Mouse (Mus musculus): Measurements from ENCODE around the gene Chuk. TPM values are rescaled to one million over a fixed set of nuclear protein-coding genes. Genes with fewer than 3 reads are reported as not detected.

Gene Chuk
- polyA plus RNA-seq, 1 experiment from 2014 or later: 54.6 TPM

DNA sequence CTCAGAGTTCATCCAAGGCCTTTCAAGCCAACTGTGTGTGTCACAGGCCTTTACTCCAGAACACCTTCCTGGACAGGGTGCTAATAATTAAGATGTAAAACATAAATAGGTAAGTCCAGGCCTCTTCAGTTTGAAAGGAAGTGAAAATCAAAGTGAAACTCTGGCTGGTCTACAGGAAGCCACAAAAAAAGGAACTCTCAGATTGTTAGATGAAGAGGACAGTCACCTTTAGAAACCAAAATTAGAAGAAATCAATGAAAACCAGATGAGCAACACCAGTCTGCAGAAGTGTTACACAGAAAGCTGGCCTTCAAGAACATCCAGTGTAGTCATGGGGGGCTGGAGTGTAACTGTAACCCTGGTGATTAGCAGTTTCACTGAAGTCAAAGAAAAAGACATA lies 10.5 kb upstream of the Chuk start:
- H3K27me3 ChIP-seq (ENCODE audit: control insufficient read depth, insufficient read depth, low read length): no peaks in the 10 kb centered on the region
- H3K9me3 ChIP-seq (ENCODE audit: control insufficient read depth, low read length): no peaks in the 10 kb centered on the region
- ATAC-seq (ENCODE audit: low FRiP score, low TSS enrichment): no peak
- H3K4me2 ChIP-seq (replicated peaks; ENCODE audit: low read depth, low read length): no peak overlapping the region
- no peak overlapping the region for H3K4me3 ChIP-seq (ENCODE audit: low read length)
- H3K36me3 ChIP-seq (ENCODE audit: control insufficient read depth, insufficient read depth, low read length): peaks cover 82% of the 10 kb centered on the region
- no peak overlapping the region for H3K27ac ChIP-seq (ENCODE audit: low read depth, low read length)
- no peak overlapping the region for H3K9ac ChIP-seq (ENCODE audit: low read depth, low read length)
- H3K4me1 ChIP-seq (ENCODE audit: control insufficient read depth, insufficient read depth, low read length): no peaks in the 10 kb centered on the region

DNA sequence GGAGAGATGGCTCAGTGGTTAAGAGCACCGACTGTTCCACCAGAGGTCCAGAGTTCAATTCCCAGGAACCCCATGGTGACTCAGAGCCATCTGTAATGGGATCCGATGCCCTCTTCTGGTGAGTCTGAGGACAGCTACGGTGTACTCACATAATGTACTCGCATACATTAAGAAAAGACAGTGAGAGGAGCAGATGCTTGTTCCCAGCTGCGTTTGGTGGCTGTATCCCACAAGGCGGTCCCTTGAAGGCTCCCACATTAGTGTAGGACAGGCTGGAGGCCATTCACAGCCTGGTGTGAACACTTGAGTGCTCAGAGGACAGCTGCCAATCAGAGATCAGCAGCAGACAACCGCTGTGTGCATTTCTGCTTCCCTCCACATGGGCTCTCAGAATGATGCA lies 4.4 kb upstream of the Chuk start:
- no peaks in the 10 kb centered on the region for H3K27me3 ChIP-seq (ENCODE audit: control insufficient read depth, insufficient read depth, low read length)
- no peak for ATAC-seq (ENCODE audit: low FRiP score, low TSS enrichment)
- no peak overlapping the region for H3K27ac ChIP-seq (ENCODE audit: low read depth, low read length)
- peaks cover 59% of the 10 kb centered on the region for H3K36me3 ChIP-seq (ENCODE audit: control insufficient read depth, insufficient read depth, low read length)
- H3K4me1 ChIP-seq (ENCODE audit: control insufficient read depth, insufficient read depth, low read length): peaks cover 6% of the 10 kb centered on the region; the same call in 1 of the 2 replicates
- H3K9me3 ChIP-seq (ENCODE audit: control insufficient read depth, low read length): no peaks in the 10 kb centered on the region
- no peak overlapping the region for H3K9ac ChIP-seq (ENCODE audit: low read depth, low read length)
- WGBS: 65% methylated on average over 7 of the region's 7 CpGs
- H3K4me2 ChIP-seq (replicated peaks; ENCODE audit: low read depth, low read length): no peak overlapping the region
- H3K4me3 ChIP-seq (ENCODE audit: low read length): no peak overlapping the region

DNA sequence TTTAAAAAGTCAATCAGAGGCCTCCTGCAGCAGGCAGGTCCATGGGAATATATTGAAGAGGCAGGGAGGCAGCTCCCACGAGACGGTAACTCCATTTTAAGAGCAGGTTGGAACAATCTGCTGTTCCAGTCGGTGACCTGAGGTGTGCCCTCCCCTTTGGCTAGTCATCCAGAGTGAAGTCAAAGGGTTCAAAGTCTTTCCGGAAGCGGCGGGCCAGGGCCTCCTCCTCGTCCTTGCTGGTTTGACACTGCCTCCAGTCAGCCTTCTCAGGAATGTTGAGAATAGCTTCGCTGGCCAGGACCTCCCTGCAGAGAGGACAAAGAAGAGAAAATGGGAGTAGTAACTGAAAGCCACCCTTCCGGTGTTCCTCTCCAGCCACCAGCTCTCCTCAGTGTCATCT lies 3.1 kb upstream of the Chuk start:
- peaks cover 52% of the 10 kb centered on the region for H3K36me3 ChIP-seq (ENCODE audit: control insufficient read depth, insufficient read depth, low read length)
- no peak overlapping the region for H3K4me3 ChIP-seq (ENCODE audit: low read length)
- no peak for ATAC-seq (ENCODE audit: low FRiP score, low TSS enrichment)
- H3K9ac ChIP-seq (ENCODE audit: low read depth, low read length): no peak overlapping the region
- H3K4me1 ChIP-seq (ENCODE audit: control insufficient read depth, insufficient read depth, low read length): peaks cover 16% of the 10 kb centered on the region
- 65% methylated on average over 9 of the region's 9 CpGs for WGBS
- no peak overlapping the region for H3K4me2 ChIP-seq (replicated peaks; ENCODE audit: low read depth, low read length)
- no peaks in the 10 kb centered on the region for H3K9me3 ChIP-seq (ENCODE audit: control insufficient read depth, low read length)
- no peaks in the 10 kb centered on the region for H3K27me3 ChIP-seq (ENCODE audit: control insufficient read depth, insufficient read depth, low read length)
- no peak overlapping the region for H3K27ac ChIP-seq (ENCODE audit: low read depth, low read length)

- Histone ChIP-seq H3K27me3 (ENCODE audit: control insufficient read depth, insufficient read depth, low read length) (no peaks in the 10 kb centered on the region), H3K9me3 (ENCODE audit: control insufficient read depth, low read length) (no peaks in the 10 kb centered on the region), H3K9ac (ENCODE audit: low read depth, low read length) (no peak overlapping the region), H3K27ac (ENCODE audit: low read depth, low read length) (no peak overlapping the region), H3K4me2 (replicated peaks; ENCODE audit: low read depth, low read length) (no peak overlapping the region), H3K4me3 (ENCODE audit: low read length) (no peak overlapping the region), H3K36me3 (ENCODE audit: control insufficient read depth, insufficient read depth, low read length) (peaks cover 38% of the 10 kb centered on the region), H3K4me1 (ENCODE audit: control insufficient read depth, insufficient read depth, low read length) (peaks cover 17% of the 10 kb centered on the region)
- ATAC-seq (ENCODE audit: low FRiP score, low TSS enrichment): no peak
These were observed 1.7 kb upstream of the Chuk start for GRCm38 (mm10) chr19:44108996-44109395.

DNA sequence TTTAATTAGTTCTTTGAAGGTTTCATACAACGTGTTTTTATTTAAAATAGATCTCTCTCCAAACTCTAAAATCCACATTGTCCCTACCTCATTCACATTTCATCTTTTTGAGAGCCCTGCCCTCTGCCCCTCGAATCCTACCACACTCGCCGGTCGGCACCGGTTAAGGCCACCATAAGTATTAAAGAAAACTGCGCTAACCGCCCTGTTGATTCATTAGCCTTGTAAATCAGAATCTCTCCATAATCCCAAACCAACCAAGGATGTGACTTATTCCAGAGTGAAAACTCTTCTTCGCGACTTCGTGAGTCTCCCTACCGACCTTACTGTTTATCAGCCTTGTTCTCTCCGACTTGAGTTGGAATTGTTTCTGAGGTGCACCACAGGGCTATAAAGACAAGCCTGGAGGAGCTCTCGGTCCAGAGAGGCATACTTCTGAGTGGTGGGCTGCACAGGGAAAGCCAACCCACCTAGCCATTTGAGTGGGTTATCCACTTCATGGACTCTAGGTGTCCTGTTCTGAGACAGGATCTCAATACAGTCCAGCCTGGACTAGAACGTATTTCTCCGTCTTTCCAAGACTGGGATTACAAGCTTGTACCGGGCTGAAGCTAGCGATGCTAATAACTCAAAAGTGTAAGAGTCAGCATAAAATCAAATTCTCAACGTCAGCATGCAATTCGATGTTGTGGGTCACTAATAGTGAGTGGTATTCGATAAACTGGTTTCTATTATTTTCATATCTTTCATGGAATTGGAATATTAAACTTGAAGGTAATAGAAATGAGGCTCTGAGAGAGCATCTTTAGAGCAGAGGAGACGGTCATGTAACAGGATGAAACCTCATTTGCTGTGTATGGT lies 611 bp upstream of the Chuk start:
- Histone ChIP-seq H3K27me3 (ENCODE audit: control insufficient read depth, insufficient read depth, low read length) (no peaks in the 10 kb centered on the region), H3K9ac (ENCODE audit: low read depth, low read length) (peak overlapping the region; percentile 94), H3K9me3 (ENCODE audit: control insufficient read depth, low read length) (no peaks in the 10 kb centered on the region), H3K36me3 (ENCODE audit: control insufficient read depth, insufficient read depth, low read length) (peaks cover 29% of the 10 kb centered on the region), H3K4me1 (ENCODE audit: control insufficient read depth, insufficient read depth, low read length) (peaks cover 17% of the 10 kb centered on the region), H3K4me3 (ENCODE audit: low read length) (peak overlapping the region; percentile 97), H3K27ac (ENCODE audit: low read depth, low read length) (no peak overlapping the region), H3K4me2 (replicated peaks; ENCODE audit: low read depth, low read length) (peak overlapping the region; percentile 83)
- ATAC-seq (ENCODE audit: low FRiP score, low TSS enrichment): peak; percentile 28
- WGBS: 30% methylated on average over 22 of the region's 22 CpGs

DNA sequence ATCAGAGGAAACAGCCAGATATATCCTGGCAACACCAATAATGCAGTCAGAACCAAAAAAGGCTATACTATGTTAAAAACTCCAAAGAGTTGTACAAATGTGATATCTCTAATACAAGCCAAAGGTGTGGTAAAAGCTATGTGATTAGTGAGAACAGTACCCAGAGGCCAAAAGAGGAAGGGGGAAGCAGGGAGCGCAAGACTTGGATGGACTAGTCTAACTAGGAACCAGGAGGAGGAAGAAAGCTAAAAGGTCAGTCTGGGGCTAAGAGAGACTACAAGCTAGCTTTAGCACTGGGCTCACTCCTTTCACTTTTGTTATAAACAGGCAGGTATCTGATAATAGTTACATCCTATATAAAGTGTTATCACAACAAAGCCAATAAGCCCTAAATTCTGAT lies 2.9 kb downstream of the Chuk start:
- no peak overlapping the region for H3K9ac ChIP-seq (ENCODE audit: low read depth, low read length)
- 89% methylated on average over 1 of the region's 1 CpGs for WGBS
- H3K4me1 ChIP-seq (ENCODE audit: control insufficient read depth, insufficient read depth, low read length): peaks cover 17% of the 10 kb centered on the region
- H3K4me2 ChIP-seq (replicated peaks; ENCODE audit: low read depth, low read length): no peak overlapping the region
- H3K36me3 ChIP-seq (ENCODE audit: control insufficient read depth, insufficient read depth, low read length): peaks cover 15% of the 10 kb centered on the region; the same call in 1 of the 2 replicates
- no peak for ATAC-seq (ENCODE audit: low FRiP score, low TSS enrichment)
- H3K4me3 ChIP-seq (ENCODE audit: low read length): no peak overlapping the region
- no peaks in the 10 kb centered on the region for H3K9me3 ChIP-seq (ENCODE audit: control insufficient read depth, low read length)
- H3K27me3 ChIP-seq (ENCODE audit: control insufficient read depth, insufficient read depth, low read length): no peaks in the 10 kb centered on the region
- H3K27ac ChIP-seq (ENCODE audit: low read depth, low read length): no peak overlapping the region

- no peak overlapping the region for H3K4me3 ChIP-seq (ENCODE audit: low read length)
- 90% methylated on average over 3 of the region's 3 CpGs for WGBS
- peaks cover 22% of the 10 kb centered on the region for H3K36me3 ChIP-seq (ENCODE audit: control insufficient read depth, insufficient read depth, low read length)
- no peak overlapping the region for H3K27ac ChIP-seq (ENCODE audit: low read depth, low read length)
- no peaks in the 10 kb centered on the region for H3K9me3 ChIP-seq (ENCODE audit: control insufficient read depth, low read length)
- H3K27me3 ChIP-seq (ENCODE audit: control insufficient read depth, insufficient read depth, low read length): no peaks in the 10 kb centered on the region
- no peak for ATAC-seq (ENCODE audit: low FRiP score, low TSS enrichment)
- no peak overlapping the region for H3K4me2 ChIP-seq (replicated peaks; ENCODE audit: low read depth, low read length)
- no peak overlapping the region for H3K9ac ChIP-seq (ENCODE audit: low read depth, low read length)
- peaks cover 14% of the 10 kb centered on the region for H3K4me1 ChIP-seq (ENCODE audit: control insufficient read depth, insufficient read depth, low read length)
These were observed 4.3 kb downstream of the Chuk start for GRCm38 (mm10) chr19:44103001-44103400.

DNA sequence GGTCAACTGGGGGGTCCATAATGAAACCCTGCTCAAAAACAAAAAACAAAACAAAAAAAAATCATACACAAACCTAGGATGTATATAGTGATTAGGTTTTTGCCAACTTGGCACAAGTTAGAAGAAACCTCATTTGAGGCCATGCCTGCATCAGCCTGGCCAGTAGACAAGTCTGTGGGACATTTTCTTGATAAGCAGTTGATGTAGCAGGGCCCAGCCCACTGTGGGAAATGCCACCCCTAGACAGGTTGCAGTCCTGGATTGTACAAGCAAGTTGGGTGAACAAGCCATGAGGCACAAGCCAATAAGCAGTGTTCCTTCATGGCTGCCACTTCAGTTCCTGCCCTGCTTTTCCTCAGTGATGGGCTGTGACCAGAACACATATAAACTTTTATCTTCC lies 6.4 kb downstream of the Chuk start:
- no peaks in the 10 kb centered on the region for H3K27me3 ChIP-seq (ENCODE audit: control insufficient read depth, insufficient read depth, low read length)
- no peaks in the 10 kb centered on the region for H3K9me3 ChIP-seq (ENCODE audit: control insufficient read depth, low read length)
- 0 out of 2 replicates have a peak, but pooled peaks cover 2% of the 10 kb centered on the region for H3K4me1 ChIP-seq (ENCODE audit: control insufficient read depth, insufficient read depth, low read length)
- ATAC-seq (ENCODE audit: low FRiP score, low TSS enrichment): no peak
- H3K4me3 ChIP-seq (ENCODE audit: low read length): no peak overlapping the region
- peaks cover 41% of the 10 kb centered on the region for H3K36me3 ChIP-seq (ENCODE audit: control insufficient read depth, insufficient read depth, low read length)
- no peak overlapping the region for H3K9ac ChIP-seq (ENCODE audit: low read depth, low read length)
- H3K4me2 ChIP-seq (replicated peaks; ENCODE audit: low read depth, low read length): no peak overlapping the region
- H3K27ac ChIP-seq (ENCODE audit: low read depth, low read length): no peak overlapping the region

GRCm38 (mm10) chr19:44086278-44086677 lies 21.0 kb downstream of the Chuk start:
- H3K4me1 ChIP-seq (ENCODE audit: control insufficient read depth, insufficient read depth, low read length): no peaks in the 10 kb centered on the region
- peaks cover 59% of the 10 kb centered on the region for H3K36me3 ChIP-seq (ENCODE audit: control insufficient read depth, insufficient read depth, low read length)
- 83% methylated on average over 3 of the region's 3 CpGs for WGBS
- H3K4me3 ChIP-seq (ENCODE audit: low read length): no peak overlapping the region
- ATAC-seq (ENCODE audit: low FRiP score, low TSS enrichment): no peak
- no peak overlapping the region for H3K27ac ChIP-seq (ENCODE audit: low read depth, low read length)
- no peaks in the 10 kb centered on the region for H3K27me3 ChIP-seq (ENCODE audit: control insufficient read depth, insufficient read depth, low read length)
- H3K9me3 ChIP-seq (ENCODE audit: control insufficient read depth, low read length): no peaks in the 10 kb centered on the region
- no peak overlapping the region for H3K9ac ChIP-seq (ENCODE audit: low read depth, low read length)
- H3K4me2 ChIP-seq (replicated peaks; ENCODE audit: low read depth, low read length): no peak overlapping the region
